Mouse (Mus musculus) midbrain, embryonic 15.5 days (tissue): ENCODE measurements around the gene Id3. TPM values are rescaled to one million over a fixed set of nuclear protein-coding genes. Genes with fewer than 3 reads are reported as not detected.

Experiments used
- ATAC-seq: fragments of 200-750 bp; cut with Nextera tagmentation; replicated peaks from 2 replicates; pipeline ENCODE4 v1.8.0; 2017; ENCODE audit warnings: moderate TSS enrichment
- H3K27ac ChIP-seq: fragments of 300-500 bp; sonication (generic); 2 replicates; pipeline ENCODE4 v1.5.1; 2015; ENCODE audit warnings: mild to moderate bottlenecking, inconsistent platforms
- H3K27me3 ChIP-seq: fragments of 300-500 bp; sonication (generic); replicated peaks from 2 replicates; pipeline ENCODE4 v1.6.1; 2015; ENCODE audit warnings: inconsistent platforms
- H3K36me3 ChIP-seq: fragments of 300-500 bp; sonication (generic); replicated peaks from 2 replicates; pipeline ENCODE4 v1.6.1; 2015; ENCODE audit warnings: inconsistent platforms
- H3K4me1 ChIP-seq: fragments of 300-500 bp; sonication (generic); 2 replicates; pipeline ENCODE4 v1.6.1; 2015; ENCODE audit warnings: inconsistent platforms
- H3K4me2 ChIP-seq: fragments of 300-500 bp; sonication (generic); 2 replicates; pipeline ENCODE4 v1.6.1; 2015; ENCODE audit warnings: inconsistent platforms, mild to moderate bottlenecking, moderate library complexity
- H3K4me3 ChIP-seq: fragments of 300-500 bp; sonication (generic); 2 replicates; pipeline ENCODE4 v1.5.1; 2015; ENCODE audit warnings: mild to moderate bottlenecking, inconsistent platforms
- H3K9ac ChIP-seq: fragments of 300-500 bp; sonication (generic); 2 replicates; pipeline ENCODE4 v1.6.1; 2015; ENCODE audit warnings: mild to moderate bottlenecking, inconsistent platforms
- H3K9me3 ChIP-seq: fragments of 300-500 bp; sonication (generic); 2 replicates; pipeline ENCODE4 v1.6.1; 2016; ENCODE audit warnings: inconsistent platforms
- WGBS: fragments of 180-500 bp; shearing (Covaris S2); methylation state at CpG from one replicate; pipeline ENCODE4 v1.1.7; 2015; ENCODE audit warnings: mixed read lengths; 5-methylcytosine and 5-hydroxymethylcytosine counted together
- polyA plus RNA-seq: library from polyadenylated mRNA; unstranded; fragments of >200 nt; fragmentation: Nextera tagmentation; extraction: Ambion mirVana; gene quantifications from 2 replicates; pipeline ENCODE4 v1.2.1, GENCODE M21; 2015

The Id3 gene
- polyA plus RNA-seq, 1 experiment from 2014 or later, result 127 TPM

- H3K9ac ChIP-seq, result no peak overlapping the region
- H3K27me3 ChIP-seq, result peaks cover 4% of the 10 kb centered on the region; the same call in 1 of the 2 replicates
- no peak for ATAC-seq
- peak overlapping the region; percentile 94; the same call in 1 of the 2 replicates for H3K4me2 ChIP-seq
- H3K4me1 ChIP-seq, result peaks cover 20% of the 10 kb centered on the region
- H3K36me3 ChIP-seq, result no peaks in the 10 kb centered on the region
- WGBS, result 67% methylated on average over 13 of the region's 13 CpGs
- H3K9me3 ChIP-seq, result no peaks in the 10 kb centered on the region
- no peak overlapping the region for H3K4me3 ChIP-seq
- no peak overlapping the region for H3K27ac ChIP-seq
These were observed 31.2 kb downstream of the Id3 start for GRCm38 (mm10) chr4:136174216-136175193.

GRCm38 (mm10) chr4:136176022-136176552 lies 32.8 kb downstream of the Id3 start:
- 72% methylated on average over 10 of the region's 10 CpGs for WGBS
- Histone ChIP-seq H3K27ac (no peak overlapping the region), H3K27me3 (peaks cover 4% of the 10 kb centered on the region; the same call in 1 of the 2 replicates), H3K4me3 (no peak overlapping the region), H3K36me3 (no peaks in the 10 kb centered on the region), H3K9ac (no peak overlapping the region), H3K9me3 (no peaks in the 10 kb centered on the region), H3K4me1 (peaks cover 32% of the 10 kb centered on the region), H3K4me2 (no peak overlapping the region)
- ATAC-seq, result no peak

DNA sequence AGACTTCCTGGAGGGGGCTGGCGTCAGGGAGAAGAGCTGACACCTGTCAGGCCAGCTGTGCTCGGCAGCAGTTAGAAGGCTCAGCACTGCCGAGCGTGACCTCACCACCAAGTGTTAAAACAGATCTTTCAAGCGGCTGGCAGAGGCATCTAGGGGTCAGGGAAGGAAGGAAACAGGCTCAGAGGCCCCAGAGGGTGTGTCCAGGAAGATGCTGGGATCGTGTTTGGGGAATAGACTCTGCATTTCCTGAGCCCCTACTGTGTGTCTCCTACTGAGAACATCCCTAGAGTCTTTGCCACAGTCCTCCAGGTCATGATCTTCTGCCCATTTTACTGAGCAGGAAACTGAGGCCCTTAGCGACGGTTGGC lies 33.9 kb downstream of the Id3 start:
- WGBS, result 48% methylated on average over 8 of the region's 8 CpGs

DNA sequence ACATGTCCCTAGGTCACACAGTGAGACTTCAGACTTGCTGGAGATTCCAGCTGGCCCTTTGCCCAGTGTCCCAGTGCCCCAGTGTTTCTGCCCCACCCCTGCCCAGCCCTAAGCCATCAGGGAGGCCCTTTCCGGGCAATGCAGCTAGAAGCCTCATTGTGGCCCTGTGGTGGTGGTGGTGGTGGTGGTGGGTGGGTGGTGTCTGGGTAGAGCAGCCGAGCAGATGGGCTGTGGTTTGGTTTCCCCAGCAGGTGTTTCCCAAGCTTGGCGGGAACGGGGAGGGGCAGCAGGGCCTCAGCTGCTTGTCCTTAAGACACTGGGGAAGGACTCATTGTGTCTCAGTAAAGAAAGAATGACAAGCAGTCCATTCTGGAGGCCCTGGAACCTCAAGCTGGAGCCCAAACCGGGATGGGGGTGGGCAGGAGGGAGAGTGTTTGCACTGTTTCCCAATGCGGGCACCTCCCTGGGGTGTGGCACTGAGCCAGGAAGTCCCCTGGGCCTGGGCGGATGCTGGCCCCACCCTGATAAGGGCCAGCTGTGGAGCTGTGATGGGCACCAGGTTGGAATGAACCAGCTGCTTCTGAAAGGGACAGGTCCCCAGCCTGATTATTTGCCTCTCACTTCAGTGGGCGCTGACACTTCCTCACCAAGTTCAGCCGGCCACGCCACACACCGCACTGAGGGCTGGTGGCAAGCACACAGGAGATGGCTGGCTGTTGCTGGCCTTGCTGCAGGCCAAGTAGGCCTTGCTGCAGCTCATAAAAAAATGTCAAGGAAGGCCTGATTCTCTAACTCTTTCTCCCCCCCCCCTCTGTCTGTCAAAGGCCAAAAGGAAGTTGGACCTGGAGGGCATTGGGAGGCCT lies 34.5 kb downstream of the Id3 start:
- Histone ChIP-seq H3K9ac (no peak overlapping the region), H3K27ac (no peak overlapping the region), H3K36me3 (no peaks in the 10 kb centered on the region), H3K27me3 (peaks cover under 1% of the 10 kb centered on the region; the same call in 1 of the 2 replicates), H3K9me3 (no peaks in the 10 kb centered on the region), H3K4me2 (no peak overlapping the region), H3K4me1 (peaks cover 23% of the 10 kb centered on the region), H3K4me3 (no peak overlapping the region)
- 41% methylated on average over 11 of the region's 11 CpGs for WGBS
- ATAC-seq, result no peak

More for the DNA sequence above, 33.9 kb downstream of the Id3 start:
- H3K9me3 ChIP-seq, result no peaks in the 10 kb centered on the region
- ATAC-seq, result no peak
- no peak overlapping the region for H3K9ac ChIP-seq
- H3K27me3 ChIP-seq, result peaks cover 4% of the 10 kb centered on the region; the same call in 1 of the 2 replicates
- H3K4me1 ChIP-seq, result peaks cover 29% of the 10 kb centered on the region
- H3K36me3 ChIP-seq, result no peaks in the 10 kb centered on the region
- no peak overlapping the region for H3K4me2 ChIP-seq
- H3K4me3 ChIP-seq, result no peak overlapping the region
- H3K27ac ChIP-seq, result no peak overlapping the region

GRCm38 (mm10) chr4:136178475-136178921 lies 35.2 kb downstream of the Id3 start:
- Histone ChIP-seq H3K9me3 (no peaks in the 10 kb centered on the region), H3K36me3 (no peaks in the 10 kb centered on the region), H3K4me2 (no peak overlapping the region), H3K27me3 (no peaks in the 10 kb centered on the region), H3K4me3 (no peak overlapping the region), H3K27ac (no peak overlapping the region), H3K9ac (no peak overlapping the region), H3K4me1 (peaks cover 17% of the 10 kb centered on the region)
- WGBS, result 90% methylated on average over 12 of the region's 12 CpGs
- no peak for ATAC-seq

DNA sequence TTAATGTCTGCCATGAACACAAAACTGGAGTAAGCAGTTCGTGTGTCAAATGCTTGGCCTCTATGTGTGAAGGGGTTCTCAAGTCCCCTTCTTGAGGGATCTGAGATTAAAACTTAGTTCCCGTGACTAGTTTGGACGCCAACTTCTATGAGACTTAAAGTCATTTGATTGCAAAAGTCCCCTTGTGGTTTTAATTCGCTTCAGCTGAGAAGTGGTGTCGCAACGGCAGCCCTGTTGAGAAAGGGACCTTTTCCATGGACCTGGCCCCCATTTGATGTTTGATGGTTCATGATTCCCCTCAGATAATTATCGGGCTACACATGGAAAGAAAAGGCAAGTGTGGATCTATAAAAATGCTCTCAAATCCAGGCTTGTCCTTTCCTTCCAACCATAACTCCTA lies 36.2 kb downstream of the Id3 start:
- no peak overlapping the region for H3K4me2 ChIP-seq

GRCm38 (mm10) chr4:136179998-136180397 lies 36.7 kb downstream of the Id3 start:
- peak; percentile 56; the same call in 1 of the 2 replicates for ATAC-seq
- Histone ChIP-seq H3K9me3 (no peaks in the 10 kb centered on the region), H3K27me3 (no peaks in the 10 kb centered on the region), H3K4me2 (peak overlapping the region; percentile 52), H3K36me3 (no peaks in the 10 kb centered on the region), H3K27ac (no peak overlapping the region), H3K4me3 (peak overlapping the region; percentile 28), H3K9ac (no peak overlapping the region), H3K4me1 (peaks cover 16% of the 10 kb centered on the region)
- 8% methylated on average over 15 of the region's 15 CpGs for WGBS

More for the DNA sequence above, 36.2 kb downstream of the Id3 start:
- no peak for ATAC-seq
- Histone ChIP-seq H3K9me3 (no peaks in the 10 kb centered on the region), H3K36me3 (no peaks in the 10 kb centered on the region), H3K4me3 (no peak overlapping the region), H3K9ac (no peak overlapping the region), H3K4me1 (peaks cover 16% of the 10 kb centered on the region), H3K27ac (no peak overlapping the region), H3K27me3 (no peaks in the 10 kb centered on the region)
- WGBS, result 89% methylated on average over 7 of the region's 7 CpGs

DNA sequence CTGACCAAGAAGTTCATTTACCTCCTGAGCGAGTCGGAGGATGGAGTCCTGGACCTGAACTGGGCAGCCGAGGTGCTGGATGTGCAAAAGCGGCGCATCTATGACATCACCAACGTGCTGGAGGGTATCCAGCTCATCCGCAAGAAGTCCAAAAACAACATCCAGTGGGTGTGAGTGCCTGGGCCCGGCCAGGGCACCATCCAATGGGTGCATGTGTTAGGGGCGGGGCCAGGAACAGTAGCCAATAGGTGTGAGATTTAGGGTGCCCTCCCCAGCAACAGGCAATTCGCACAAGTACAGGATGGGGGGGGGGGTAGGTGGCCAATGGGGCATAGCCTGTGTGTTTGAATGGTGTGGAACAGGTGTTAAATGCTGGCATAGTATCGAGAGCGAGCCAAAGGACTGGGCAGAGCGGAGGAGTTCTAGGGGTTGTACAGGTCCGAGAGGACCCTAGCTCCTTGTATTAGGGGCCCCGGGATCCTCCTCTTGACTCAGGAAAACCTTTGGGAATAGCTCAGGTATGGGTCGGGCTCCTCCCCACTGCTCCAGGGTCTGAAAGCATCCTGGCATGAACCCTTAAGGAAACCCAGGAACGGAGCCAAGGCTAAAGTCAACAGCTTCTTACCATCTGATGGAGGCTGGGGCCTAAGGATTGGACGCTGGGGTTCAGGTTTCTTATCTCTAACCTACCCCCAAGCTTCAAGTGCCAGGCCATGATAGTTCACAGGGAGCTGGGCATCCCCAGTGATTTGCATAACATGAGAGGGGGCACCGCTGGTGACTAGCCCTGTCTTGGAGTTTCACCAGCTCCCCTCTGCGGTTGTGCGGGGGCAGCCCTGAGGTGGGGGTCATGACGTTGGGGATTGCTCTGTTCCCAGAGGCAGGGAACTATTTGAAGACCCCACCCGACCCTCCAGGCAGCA lies 37.4 kb downstream of the Id3 start:
- Histone ChIP-seq H3K27me3 (no peaks in the 10 kb centered on the region), H3K9ac (no peak overlapping the region)
- 24% methylated on average over 23 of the region's 23 CpGs for WGBS

DNA sequence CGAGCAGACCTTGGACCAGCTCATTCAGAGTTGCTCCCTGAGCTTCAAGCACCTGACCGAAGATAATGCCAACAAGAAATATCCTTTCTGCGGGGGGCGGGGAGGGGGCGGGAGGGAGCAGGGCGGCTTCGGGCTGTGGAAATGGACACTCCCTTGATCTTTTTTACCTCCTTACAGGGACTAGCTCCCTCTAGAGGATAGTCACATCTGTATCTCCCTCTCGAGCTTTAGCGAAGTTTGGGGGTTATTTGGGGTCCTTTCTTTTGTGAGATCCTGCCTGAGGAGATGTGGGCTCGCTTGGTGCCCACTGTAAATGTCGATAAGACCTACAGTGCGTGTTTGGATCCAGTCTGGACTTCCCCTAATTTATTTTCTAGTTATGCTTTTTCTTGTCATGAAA lies 38.1 kb downstream of the Id3 start:
- Histone ChIP-seq H3K27ac (no peak overlapping the region), H3K9me3 (no peaks in the 10 kb centered on the region), H3K9ac (no peak overlapping the region), H3K36me3 (no peaks in the 10 kb centered on the region), H3K4me2 (peak overlapping the region; percentile 52; the same call in 1 of the 2 replicates), H3K4me3 (no peak overlapping the region), H3K4me1 (peaks cover 16% of the 10 kb centered on the region), H3K27me3 (no peaks in the 10 kb centered on the region)
- no peak for ATAC-seq
- 35% methylated on average over 11 of the region's 12 CpGs for WGBS

More for the DNA sequence above, 37.4 kb downstream of the Id3 start:
- peak overlapping the region; percentile 28 for H3K4me3 ChIP-seq
- ATAC-seq, result peak; percentile 69; the same call in 1 of the 2 replicates
- no peaks in the 10 kb centered on the region for H3K9me3 ChIP-seq
- H3K4me1 ChIP-seq, result peaks cover 16% of the 10 kb centered on the region
- H3K27ac ChIP-seq, result no peak overlapping the region
- peak overlapping the region; percentile 52 for H3K4me2 ChIP-seq
- no peaks in the 10 kb centered on the region for H3K36me3 ChIP-seq

GRCm38 (mm10) chr4:136185375-136185774 lies 42.1 kb downstream of the Id3 start:
- H3K4me1 ChIP-seq, result peaks cover 8% of the 10 kb centered on the region
- no peak overlapping the region for H3K4me3 ChIP-seq
- no peak for ATAC-seq
- H3K27me3 ChIP-seq, result no peaks in the 10 kb centered on the region
- 78% methylated on average over 9 of the region's 9 CpGs for WGBS
- no peaks in the 10 kb centered on the region for H3K36me3 ChIP-seq
- H3K9ac ChIP-seq, result no peak overlapping the region
- H3K27ac ChIP-seq, result no peak overlapping the region
- H3K9me3 ChIP-seq, result no peaks in the 10 kb centered on the region
- no peak overlapping the region for H3K4me2 ChIP-seq

GRCm38 (mm10) chr4:136186315-136186714 lies 43.0 kb downstream of the Id3 start:
- no peaks in the 10 kb centered on the region for H3K9me3 ChIP-seq
- H3K27ac ChIP-seq, result no peak overlapping the region
- no peak overlapping the region for H3K4me3 ChIP-seq
- no peaks in the 10 kb centered on the region for H3K4me1 ChIP-seq
- WGBS, result 89% methylated on average over 8 of the region's 8 CpGs
- no peaks in the 10 kb centered on the region for H3K36me3 ChIP-seq
- no peak overlapping the region for H3K4me2 ChIP-seq
- ATAC-seq, result no peak
- H3K9ac ChIP-seq, result no peak overlapping the region
- no peaks in the 10 kb centered on the region for H3K27me3 ChIP-seq
